Mouse (Mus musculus) intestine, embryonic 16.5 days (tissue): Measurements from ENCODE around the gene Traf3ip3. TPM values are rescaled to one million over a fixed set of nuclear protein-coding genes. Genes with fewer than 3 reads are reported as not detected.

Experiments used
- ATAC-seq: fragments of 200-750 bp; cut with Nextera tagmentation; 2 replicates; pipeline ENCODE4 v1.8.0; 2017; ENCODE audit warnings: moderate TSS enrichment, moderate library complexity
- H3K27ac ChIP-seq: fragments of 300-500 bp; sonication (generic); 2 replicates; pipeline ENCODE4 v1.5.1; 2014; ENCODE audit warnings: mild to moderate bottlenecking, low read length
- H3K27me3 ChIP-seq: fragments of 300-500 bp; sonication (generic); replicated peaks from 2 replicates; pipeline ENCODE4 v1.6.1; 2014; ENCODE audit warnings: low read length, control low read depth, mixed read lengths; ENCODE audit not compliant: control insufficient read depth, insufficient read depth
- H3K36me3 ChIP-seq: fragments of 300-500 bp; sonication (generic); 2 replicates; pipeline ENCODE4 v1.6.1; 2014; ENCODE audit warnings: low read length, control low read depth; ENCODE audit not compliant: control insufficient read depth, insufficient read depth
- H3K4me1 ChIP-seq: fragments of 300-500 bp; sonication (generic); 2 replicates; pipeline ENCODE4 v1.6.1; 2014; ENCODE audit warnings: low read length, control low read depth, mixed read lengths; ENCODE audit not compliant: control insufficient read depth, insufficient read depth
- H3K4me2 ChIP-seq: fragments of 300-500 bp; sonication (generic); 2 replicates; pipeline ENCODE4 v1.6.1; 2014; ENCODE audit warnings: low read depth, low read length, control low read depth
- H3K4me3 ChIP-seq: fragments of 300-500 bp; sonication (generic); 2 replicates; pipeline ENCODE4 v1.5.1; 2014; ENCODE audit warnings: mild to moderate bottlenecking, low read length
- H3K9ac ChIP-seq: fragments of 300-500 bp; sonication (generic); 2 replicates; pipeline ENCODE4 v1.6.1; 2014; ENCODE audit warnings: low read depth, low read length
- H3K9me3 ChIP-seq: fragments of 300-500 bp; sonication (generic); 2 replicates; pipeline ENCODE4 v1.6.1; 2016; ENCODE audit warnings: low read length, control low read depth; ENCODE audit not compliant: control insufficient read depth
- WGBS: fragments of 180-500 bp; shearing (Covaris S2); extraction: QIAGEN DNeasy Blood & Tissue Kit; methylation state at CpG from one replicate; pipeline ENCODE4 v1.1.7; 2014; 5-methylcytosine and 5-hydroxymethylcytosine counted together
- polyA plus RNA-seq: library from polyadenylated mRNA; unstranded; fragments of >200 nt; fragmentation: Nextera tagmentation; extraction: Ambion mirVana; gene quantifications from 2 replicates; pipeline ENCODE4 v1.2.1, GENCODE M21; 2015

Gene Traf3ip3
- polyA plus RNA-seq, 1 experiment from 2014 or later: 3.4 TPM

DNA sequence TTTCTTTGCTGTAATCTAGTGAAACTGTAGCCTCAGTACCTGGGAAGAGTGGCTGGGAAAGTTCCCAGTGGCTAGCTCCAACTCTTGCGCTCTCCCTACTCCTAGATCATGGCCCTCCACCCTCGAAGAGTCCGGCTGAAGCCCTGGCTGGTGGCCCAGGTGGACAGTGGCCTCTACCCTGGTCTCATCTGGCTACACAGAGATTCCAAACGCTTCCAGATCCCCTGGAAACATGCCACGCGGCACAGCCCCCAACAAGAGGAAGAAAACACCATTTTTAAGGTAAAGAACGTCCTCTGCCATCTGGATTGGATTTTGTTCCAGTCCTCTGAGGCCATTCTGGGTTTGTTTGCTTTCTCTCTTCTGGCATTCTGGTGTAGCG lies 44.4 kb downstream of the Traf3ip3 start:
- Histone ChIP-seq H3K9me3 (no peaks in the 10 kb centered on the region), H3K36me3 (no peaks in the 10 kb centered on the region; the same call in 1 of the 2 replicates), H3K4me2 (peak overlapping the region; percentile 51), H3K27me3 (peaks cover 3% of the 10 kb centered on the region; the same call in 1 of the 2 replicates), H3K4me3 (peak overlapping the region; percentile 37), H3K9ac (peak overlapping the region; percentile 62), H3K4me1 (peaks cover 25% of the 10 kb centered on the region), H3K27ac (peak overlapping the region; percentile 84)
- ATAC-seq: no peak
- 68% methylated on average over 8 of the region's 8 CpGs for WGBS

DNA sequence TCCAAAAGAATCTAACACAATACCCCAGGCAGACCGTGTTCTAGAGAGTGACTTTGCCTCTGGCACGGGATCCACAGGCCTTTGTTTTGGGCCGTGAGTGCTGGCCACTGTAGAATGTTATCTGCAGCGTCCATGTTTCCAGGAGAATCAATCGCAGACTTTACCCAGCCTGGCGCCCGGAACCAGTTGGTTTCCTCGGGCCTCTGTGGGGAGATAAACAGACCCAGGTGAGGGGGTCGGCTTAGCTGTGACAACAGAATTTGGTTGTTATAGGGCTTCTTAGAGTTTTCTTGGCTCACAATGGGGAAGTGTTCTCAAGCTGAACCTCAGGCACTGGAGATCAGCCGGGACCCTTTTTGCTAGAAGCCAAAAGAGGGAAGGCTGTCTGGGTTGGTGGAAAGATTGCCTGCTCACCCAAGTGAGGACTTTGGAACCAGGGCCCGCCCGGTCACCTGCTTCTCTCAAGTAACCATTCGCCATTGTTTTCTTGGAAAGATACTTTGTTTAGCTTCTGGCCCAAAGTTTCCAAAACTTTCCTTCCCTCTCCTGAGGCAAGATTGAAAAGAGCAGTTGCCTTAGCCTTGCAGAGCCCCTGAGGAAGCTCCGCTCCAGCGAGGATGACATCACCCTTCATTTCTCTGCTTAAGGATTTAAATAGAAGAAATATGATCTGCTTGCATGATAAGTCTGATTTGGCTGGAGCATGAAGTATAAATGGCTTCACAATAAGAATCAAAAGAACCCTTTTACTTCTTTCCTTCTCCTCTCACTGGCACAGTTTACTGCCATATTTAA lies 45.0 kb downstream of the Traf3ip3 start:
- H3K9me3 ChIP-seq: no peaks in the 10 kb centered on the region
- ATAC-seq: peak; percentile 18; the same call in 1 of the 2 replicates
- WGBS: 52% methylated on average over 15 of the region's 15 CpGs
- peaks cover 25% of the 10 kb centered on the region for H3K4me1 ChIP-seq
- H3K4me2 ChIP-seq: peak overlapping the region; percentile 51
- peak overlapping the region; percentile 37 for H3K4me3 ChIP-seq
- no peaks in the 10 kb centered on the region for H3K36me3 ChIP-seq
- H3K27me3 ChIP-seq: peaks cover 3% of the 10 kb centered on the region; the same call in 1 of the 2 replicates
- H3K27ac ChIP-seq: peak overlapping the region; percentile 84
- peak overlapping the region; percentile 62 for H3K9ac ChIP-seq

DNA sequence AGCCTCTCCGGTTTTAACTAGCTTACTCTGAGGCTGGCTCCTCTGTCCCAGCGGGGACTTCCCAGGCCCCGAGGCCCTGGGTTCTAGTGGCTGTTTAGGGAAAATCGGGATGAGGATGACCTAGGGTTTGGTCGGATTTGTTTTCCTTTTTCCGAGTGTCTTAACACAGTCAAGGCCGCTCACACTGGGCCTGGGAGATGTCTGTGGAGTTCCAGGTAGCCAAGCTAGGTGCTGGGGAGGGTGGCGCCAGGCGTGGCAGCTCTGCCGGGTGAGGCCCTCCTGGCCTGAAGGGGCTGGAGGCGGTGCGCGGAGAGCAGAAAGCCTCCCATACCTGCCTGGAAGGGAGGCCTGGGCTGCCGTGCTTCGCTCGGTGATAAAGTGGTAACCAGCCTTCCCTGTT lies 47.9 kb downstream of the Traf3ip3 start:
- Histone ChIP-seq H3K27ac (peak overlapping the region; percentile 88), H3K4me3 (peak overlapping the region; percentile 54), H3K36me3 (no peaks in the 10 kb centered on the region), H3K4me2 (peak overlapping the region; percentile 51), H3K9ac (peak overlapping the region; percentile 80), H3K9me3 (no peaks in the 10 kb centered on the region), H3K27me3 (peaks cover 3% of the 10 kb centered on the region; the same call in 1 of the 2 replicates), H3K4me1 (peaks cover 11% of the 10 kb centered on the region)
- ATAC-seq: peak; percentile 66
- WGBS: 20% methylated on average over 16 of the region's 16 CpGs

DNA sequence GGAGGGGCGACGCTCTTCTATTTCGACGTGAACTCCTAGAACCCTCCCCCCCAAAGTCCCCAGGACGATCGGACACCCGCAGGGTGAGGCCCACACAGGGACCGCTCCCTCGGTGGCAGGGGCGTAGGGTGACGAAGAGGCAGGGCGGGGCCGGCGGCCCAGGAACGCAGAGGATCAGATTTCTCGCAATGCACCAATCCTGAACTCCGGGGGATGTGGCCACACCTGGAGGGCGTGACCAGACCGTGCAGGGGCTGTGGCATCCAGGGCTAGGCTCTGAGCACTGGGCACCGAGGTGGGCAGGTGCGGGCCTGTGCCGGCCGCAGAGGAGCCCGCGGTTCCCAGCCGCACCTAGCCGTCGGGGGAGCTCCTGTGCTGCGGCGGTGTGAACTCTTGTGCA lies 48.6 kb downstream of the Traf3ip3 start, which contains the start of gene Irf6:
Gene Irf6, plus strand, starts transcription at position 240 of the 400 bp plus-strand sequence.
- Histone ChIP-seq H3K9ac (peak within 1 kb of the TSS; percentile 80), H3K4me3 (peak within 1 kb of the TSS; percentile 54), H3K4me2 (peak within 1 kb of the TSS; percentile 51), H3K9me3 (no peaks in the 10 kb centered on the region), H3K27me3 (peaks cover 3% of the 10 kb centered on the region; the same call in 1 of the 2 replicates), H3K27ac (peak within 1 kb of the TSS; percentile 88), H3K4me1 (peaks cover 9% of the 10 kb centered on the region), H3K36me3 (no peaks in the 10 kb centered on the region)
- ATAC-seq: peak; percentile 96
- under 1% methylated on average over 30 of the region's 30 CpGs for WGBS

- Histone ChIP-seq H3K27ac (no peak overlapping the region), H3K4me1 (peaks cover 6% of the 10 kb centered on the region), H3K4me3 (no peak overlapping the region), H3K9me3 (no peaks in the 10 kb centered on the region), H3K36me3 (no peaks in the 10 kb centered on the region), H3K4me2 (no peak overlapping the region), H3K9ac (peak overlapping the region; percentile 0; the same call in 1 of the 2 replicates), H3K27me3 (peaks cover 3% of the 10 kb centered on the region; the same call in 1 of the 2 replicates)
- no peak for ATAC-seq
- 43% methylated on average over 7 of the region's 7 CpGs for WGBS
Measured at GRCm38 (mm10) chr1:193151134-193151533, 50.4 kb downstream of the Traf3ip3 start.

- ATAC-seq: no peak
- H3K27ac ChIP-seq: no peak overlapping the region
Measured at GRCm38 (mm10) chr1:193149231-193149630, 52.3 kb downstream of the Traf3ip3 start.

GRCm38 (mm10) chr1:193146416-193146815 lies 55.1 kb downstream of the Traf3ip3 start:
- 93% methylated on average over 1 of the region's 1 CpGs for WGBS
- no peak overlapping the region for H3K9ac ChIP-seq
- no peak overlapping the region for H3K4me2 ChIP-seq
- H3K4me1 ChIP-seq: peaks cover 6% of the 10 kb centered on the region
- H3K27me3 ChIP-seq: no peaks in the 10 kb centered on the region
- no peaks in the 10 kb centered on the region for H3K9me3 ChIP-seq
- H3K27ac ChIP-seq: no peak overlapping the region
- H3K36me3 ChIP-seq: no peaks in the 10 kb centered on the region
- ATAC-seq: no peak
- no peak overlapping the region for H3K4me3 ChIP-seq

More at GRCm38 (mm10) chr1:193149231-193149630, 52.3 kb downstream of the Traf3ip3 start:
- no peak overlapping the region for H3K9ac ChIP-seq
- H3K4me1 ChIP-seq: peaks cover 6% of the 10 kb centered on the region
- H3K4me3 ChIP-seq: no peak overlapping the region
- H3K9me3 ChIP-seq: no peaks in the 10 kb centered on the region
- H3K36me3 ChIP-seq: no peaks in the 10 kb centered on the region
- peaks cover 3% of the 10 kb centered on the region; the same call in 1 of the 2 replicates for H3K27me3 ChIP-seq
- 51% methylated on average over 3 of the region's 3 CpGs for WGBS
- no peak overlapping the region for H3K4me2 ChIP-seq

- WGBS: 82% methylated on average over 4 of the region's 4 CpGs
- ATAC-seq: no peak
- H3K36me3 ChIP-seq: no peaks in the 10 kb centered on the region
- H3K4me3 ChIP-seq: no peak overlapping the region
- H3K4me1 ChIP-seq: no peaks in the 10 kb centered on the region
- H3K9me3 ChIP-seq: no peaks in the 10 kb centered on the region
- H3K27ac ChIP-seq: no peak overlapping the region
- no peak overlapping the region for H3K4me2 ChIP-seq
- H3K27me3 ChIP-seq: no peaks in the 10 kb centered on the region
- H3K9ac ChIP-seq: no peak overlapping the region
Measured at GRCm38 (mm10) chr1:193145101-193145500, 56.4 kb downstream of the Traf3ip3 start.

DNA sequence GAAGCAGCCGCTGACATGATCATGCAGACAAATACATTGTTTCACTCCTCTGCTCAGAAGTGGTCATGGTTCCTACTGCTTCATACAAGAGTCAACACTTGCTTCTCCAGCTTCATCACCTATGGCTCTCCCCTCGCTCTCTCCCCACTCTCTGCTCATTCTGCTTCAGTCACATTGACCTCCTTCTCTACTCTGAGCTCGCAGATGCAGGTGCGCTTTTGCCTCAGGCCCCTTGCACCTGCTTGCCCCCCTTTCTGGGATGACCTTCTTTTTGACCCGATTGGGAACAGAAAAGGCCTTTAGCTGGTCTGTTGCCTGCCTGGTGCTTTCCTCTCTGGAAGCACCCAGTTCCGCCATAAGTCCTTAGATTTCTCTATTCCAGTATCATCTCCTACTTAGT lies 57.0 kb downstream of the Traf3ip3 start:
- H3K27me3 ChIP-seq: no peaks in the 10 kb centered on the region
- H3K27ac ChIP-seq: no peak overlapping the region
- no peaks in the 10 kb centered on the region for H3K4me1 ChIP-seq
- WGBS: 90% methylated on average over 6 of the region's 6 CpGs
- H3K4me3 ChIP-seq: no peak overlapping the region
- no peak overlapping the region for H3K4me2 ChIP-seq
- ATAC-seq: no peak
- no peaks in the 10 kb centered on the region for H3K9me3 ChIP-seq
- no peak overlapping the region for H3K9ac ChIP-seq
- H3K36me3 ChIP-seq: no peaks in the 10 kb centered on the region
